Mouse (Mus musculus) cerebellum, adult 8-10 months (tissue): ENCODE results near the gene Hsd17b11.
"Not testable (repeated sequence)": the region's sequence is repeated elsewhere in the genome, so short reads cannot be mapped to it uniquely, and the experiment has no call there.

ENCODE experiments used
- DNase-seq: peaks from one replicate; pipeline ENCODE4 v3.0.0; 2022

Gene Hsd17b11

GRCm38 (mm10) chr5:103977907-103978570 lies 43.7 kb downstream of the Hsd17b11 start:
- DNase-seq, result no peak

DNA sequence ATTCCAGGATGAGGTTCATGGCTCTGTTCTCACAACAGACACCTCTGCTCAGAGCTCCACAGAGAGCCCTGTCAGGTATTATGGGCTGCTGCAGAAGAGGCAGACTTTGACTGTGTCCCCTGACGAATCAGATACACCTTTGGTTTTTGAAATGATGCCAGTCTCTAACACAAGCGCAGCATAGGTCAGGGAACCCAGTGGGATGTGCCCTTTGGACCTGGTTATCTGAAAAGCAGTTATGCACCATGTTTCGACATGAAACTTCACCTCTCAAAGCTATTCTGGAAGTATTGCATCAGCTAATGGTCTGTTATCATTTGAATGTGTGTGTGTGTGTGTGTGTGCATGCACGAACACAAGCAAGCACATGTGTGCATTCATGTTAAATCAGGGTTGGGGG lies 44.4 kb downstream of the Hsd17b11 start, which contains the start of gene Hsd17b13:
Hsd17b13 (minus strand) TSS at position 114 of the 400 bp plus-strand sequence.
- no peak for DNase-seq

DNA sequence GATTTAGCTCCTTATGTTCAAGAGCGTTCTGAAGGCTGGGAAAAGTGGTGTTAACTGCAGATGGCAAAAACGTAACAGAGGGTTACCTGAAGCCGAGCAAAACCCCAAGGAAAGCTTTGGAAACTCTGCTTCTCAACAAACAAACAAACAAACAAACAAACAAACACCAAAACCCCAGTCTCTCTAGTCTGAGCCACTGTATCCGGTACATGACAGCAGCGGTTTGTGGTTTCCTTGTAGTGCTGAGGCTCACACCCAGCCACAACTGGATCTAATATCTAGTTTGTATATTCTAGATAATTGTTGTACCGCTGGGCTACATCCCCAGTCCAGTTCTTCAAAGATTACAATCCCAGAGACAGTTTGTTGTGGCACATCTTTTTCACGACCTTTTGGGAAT lies 46.0 kb downstream of the Hsd17b11 start:
- no peak for DNase-seq

DNA sequence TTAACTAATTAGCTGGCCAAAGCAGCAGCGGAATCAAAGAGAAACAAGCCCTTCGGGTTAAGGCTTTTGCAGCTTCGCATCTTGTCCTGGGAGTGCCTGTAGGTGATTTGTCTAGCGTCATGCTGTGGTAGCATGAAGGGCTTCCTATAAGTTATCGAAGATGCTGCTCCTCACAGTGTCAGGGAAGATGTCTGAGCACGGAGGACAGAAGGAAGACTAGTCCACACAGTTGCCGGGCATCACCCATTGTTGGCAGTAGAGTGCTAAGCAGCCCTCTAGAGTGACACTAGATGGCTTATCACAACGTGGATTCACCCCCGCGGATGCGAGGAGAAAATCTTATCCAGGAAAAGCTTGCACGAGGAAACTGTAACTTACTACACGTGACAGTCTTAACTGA lies 48.9 kb downstream of the Hsd17b11 start:
- no peak for DNase-seq

- no peak for DNase-seq
Observed at GRCm38 (mm10) chr5:103972379-103972778, 49.3 kb downstream of the Hsd17b11 start.

DNA sequence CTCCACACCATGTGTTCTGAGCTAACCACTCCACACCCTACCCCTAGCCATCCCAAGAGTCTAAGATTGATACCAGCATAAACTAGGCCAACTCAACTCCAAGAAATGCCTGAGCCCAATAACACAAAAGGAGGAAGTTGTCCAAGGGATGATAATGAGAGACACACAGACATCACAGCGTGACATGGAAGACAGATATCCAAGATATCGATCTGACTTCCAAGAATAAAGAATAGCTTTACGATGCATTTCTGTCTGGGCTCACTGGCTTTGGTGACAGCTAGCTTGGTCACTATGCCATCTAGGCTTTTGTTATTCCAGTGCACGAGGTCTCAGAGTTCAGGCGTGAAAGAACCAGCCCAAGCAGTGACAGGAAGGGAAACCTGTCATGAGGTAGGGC lies 50.7 kb downstream of the Hsd17b11 start:
- DNase-seq, result no peak

DNA sequence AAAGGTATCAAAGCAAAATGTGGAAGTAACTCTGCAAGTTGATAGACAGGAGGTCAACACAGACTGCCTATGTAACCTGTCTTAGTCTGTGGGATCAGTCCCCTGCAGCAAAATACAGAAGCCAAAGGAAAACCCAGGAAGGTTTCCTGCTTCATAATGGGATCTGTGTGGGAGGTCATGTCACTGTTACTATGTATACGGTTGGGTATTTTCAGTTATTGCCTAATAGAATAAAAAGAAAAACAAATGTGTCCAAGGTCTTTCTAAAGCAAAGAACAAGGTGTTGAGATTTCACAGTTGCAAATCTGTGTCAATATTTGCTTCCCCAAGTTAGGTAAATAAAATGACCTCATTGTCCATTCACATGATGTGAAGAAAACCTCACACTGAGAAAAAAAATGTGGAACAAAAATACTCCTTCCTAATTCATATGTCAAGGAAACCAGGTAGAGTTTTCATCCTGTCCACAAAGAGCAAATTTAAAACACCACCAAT lies 58.7 kb downstream of the Hsd17b11 start:
- no peak for DNase-seq

DNA sequence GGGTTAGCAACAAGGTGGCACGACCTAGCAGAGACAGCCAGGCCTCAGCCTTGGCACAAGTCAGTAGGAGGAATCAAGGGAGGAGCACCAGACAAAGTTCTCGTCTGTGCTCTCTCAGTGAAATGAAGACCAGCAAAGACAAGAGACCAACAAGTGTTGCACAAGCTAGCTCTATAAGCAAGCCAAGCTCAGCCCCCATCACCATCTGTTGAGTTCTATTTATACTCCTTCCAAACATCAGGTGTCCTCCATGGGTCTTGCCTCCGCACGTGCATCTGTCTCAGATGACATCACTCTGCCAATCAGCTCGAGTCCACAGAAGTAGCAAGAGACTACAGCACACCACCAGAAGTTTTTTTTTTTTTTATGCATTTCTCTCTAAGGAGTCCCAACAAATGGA lies 67.1 kb downstream of the Hsd17b11 start:
- peak; percentile 14 for DNase-seq

GRCm38 (mm10) chr5:103953135-103954083 lies 68.3 kb downstream of the Hsd17b11 start:
- peak; percentile 16 for DNase-seq

DNA sequence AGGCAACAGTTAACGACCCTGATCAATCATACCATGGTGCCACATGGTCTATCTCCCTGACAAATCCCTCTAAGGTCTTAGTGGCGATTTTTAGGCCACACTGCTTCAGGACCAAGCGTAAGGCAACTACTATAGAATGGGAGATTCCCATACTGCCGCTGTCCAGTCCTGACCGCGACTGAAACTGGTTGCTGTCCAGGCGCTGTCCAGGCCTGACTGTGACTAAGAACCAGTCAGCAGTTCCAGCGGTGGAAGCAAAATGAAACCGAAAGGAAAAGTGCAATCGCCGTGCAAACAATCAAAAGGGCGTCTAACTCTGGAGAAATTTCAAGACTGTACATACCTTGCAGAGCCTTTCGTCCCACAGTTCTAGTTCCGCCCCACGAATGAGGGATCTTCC lies 71.6 kb downstream of the Hsd17b11 start:
- not testable (repeated sequence) for DNase-seq

DNA sequence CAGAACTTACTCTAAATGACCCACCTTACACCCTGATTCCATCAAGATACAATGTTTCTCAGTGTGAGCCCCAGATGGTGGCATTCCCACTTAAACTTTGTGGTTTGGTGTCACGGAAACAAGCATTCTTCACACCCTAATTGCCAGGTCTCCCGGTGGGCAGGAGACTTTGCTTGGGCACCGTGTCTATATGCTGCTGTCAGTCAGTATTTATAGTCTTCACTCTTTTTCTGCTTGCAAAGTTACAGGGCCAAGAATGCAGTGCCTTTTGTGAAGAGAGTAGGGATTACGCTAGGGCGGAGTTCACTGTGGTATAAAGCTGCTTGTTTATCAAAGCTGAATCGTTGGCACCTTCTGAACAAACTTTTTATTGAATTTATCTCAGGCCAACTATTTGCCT lies 78.5 kb downstream of the Hsd17b11 start:
- DNase-seq, result no peak

DNA sequence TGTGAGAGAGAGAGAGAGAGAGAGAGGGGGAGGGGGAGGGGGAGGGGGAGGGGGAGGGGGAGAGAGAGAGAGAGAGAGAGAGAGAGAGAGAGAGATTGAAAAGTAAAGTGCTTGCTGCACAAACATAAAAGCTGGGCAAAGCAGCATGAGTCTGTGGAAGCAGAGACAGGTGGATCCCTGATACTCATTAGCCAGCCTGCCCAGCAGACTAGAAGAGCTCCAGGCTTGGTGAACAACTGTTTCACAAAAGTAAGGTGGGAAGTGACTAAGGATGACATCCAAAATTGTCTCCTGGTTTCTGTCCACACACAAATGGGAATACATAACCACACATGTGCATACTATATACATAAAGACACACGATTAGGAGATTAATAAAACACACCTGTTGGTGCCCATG lies 81.9 kb downstream of the Hsd17b11 start:
- no peak for DNase-seq
